Mouse (Mus musculus) cerebellum, adult 2 months (tissue): ENCODE results near the gene Fam71f1.

Experiments used
- CTCF ChIP-seq: fragments of 200-500 bp; IDR thresholded peaks from 2 replicates; pipeline ENCODE4 v1.5.1; 2011; ENCODE audit warnings: low read depth, mild to moderate bottlenecking, control low read depth, low read length, moderate library complexity, borderline replicate concordance; ENCODE audit not compliant: insufficient read depth
- POLR2A ChIP-seq: fragments of 200-500 bp; IDR thresholded peaks from 2 replicates; pipeline ENCODE4 v1.6.1; 2011; ENCODE audit warnings: low read length, control low read depth, borderline replicate concordance; ENCODE audit not compliant: insufficient read depth

- no peak for TF ChIP-seq CTCF
- TF ChIP-seq POLR2A: no peak
Observed at GRCm38 (mm10) chr6:29359386-29359785, 40.4 kb downstream of the Fam71f1 start.
